Mouse (Mus musculus): ENCODE results near the gene Ppp3r1. TPM values are rescaled to one million over a fixed set of nuclear protein-coding genes. Genes with fewer than 3 reads are reported as not detected.

Ppp3r1 gene
- total and polyA plus RNA-seq, 3 experiments, result 31.8 to 128 (median 116) TPM

GRCm38 (mm10) chr11:17172300-17172699 lies 13.2 kb downstream of the Ppp3r1 start:
- Histone ChIP-seq H3K4me1 (ENCODE audit: control insufficient read depth in 1 of 2, insufficient read depth in 2 of 2) (peaks cover 10 to 61% of the 10 kb centered on the region in 2 experiments), H3K79me2 (replicated peaks; ENCODE audit: control insufficient read depth, extremely low read depth, insufficient read depth, poor library complexity, severe bottlenecking) (peaks cover 78% of the 10 kb centered on the region), H3K4me3 (replicated peaks in 1 of 3; ENCODE audit: low read depth in 2 of 3, low read length in 2 of 3, poor library complexity in 1 of 3) (no peak overlapping the region), H3K9me3 (replicated peaks; ENCODE audit: low read length) (peaks cover 9% of the 10 kb centered on the region), H3K27me3 (replicated peaks) (no peaks in the 10 kb centered on the region), H3K27ac (ENCODE audit: insufficient read depth, low read depth) (peak overlapping the region; percentile 0; the same call in 1 of the 2 replicates), H3K9ac (ENCODE audit: insufficient read depth, low read depth) (no peak overlapping the region), H3K4me2 (ENCODE audit: insufficient read depth, low read depth, poor library complexity, severe bottlenecking) (no peak overlapping the region), H3K36me3 (replicated peaks in 1 of 2; ENCODE audit: control insufficient read depth in 1 of 2, insufficient read depth in 1 of 2, low read length in 1 of 2) (peaks cover 0 to 22% of the 10 kb centered on the region in 2 experiments)
- dilution Hi-C loops (cut with MboI; ENCODE audit: extremely low pct_ligation_motif_present, extremely low pct_unique_long_range_greater_than_20kb, low sequenced_read_pairs) (no loop called here), in situ Hi-C loops (cut with MboI; ENCODE audit: low pct_ligation_motif_present, low pct_unique_long_range_greater_than_20kb, low sequenced_read_pairs) (no loop called here)
- TF ChIP-seq ETS1 (conservative IDR thresholded peaks at IDR 0.05; ENCODE audit: low read depth, low read length) (no peak), MAZ (IDR thresholded peaks at IDR 0.05; ENCODE audit: low read depth, low read length) (no peak), ZC3H11A (IDR thresholded peaks at IDR 0.05; ENCODE audit: low read depth, low read length) (no peak), TCF12 (IDR thresholded peaks at IDR 0.05; ENCODE audit: low read depth, low read length) (no peak), CTCF (conservative IDR thresholded peaks at IDR 0.05 in 1 of 2, IDR thresholded peaks at IDR 0.05 in 1 of 2; ENCODE audit: low read depth in 2 of 2, low read length in 2 of 2) (no peak), BHLHE40 (IDR thresholded peaks at IDR 0.05; ENCODE audit: low read depth, low read length) (no peak), POLR2AphosphoS2 (IDR thresholded peaks at IDR 0.05; ENCODE audit: low read depth, low read length) (no peak), EP300 (IDR thresholded peaks at IDR 0.05; ENCODE audit: low read length) (no peak; the same call in 1 of the 2 replicates), MAFK (IDR thresholded peaks at IDR 0.05; ENCODE audit: insufficient replicate concordance, low read length) (no peak), JUND (conservative IDR thresholded peaks at IDR 0.05; ENCODE audit: low read depth, low read length) (no peak)
- peak; percentile 29 for DNase-seq (ENCODE audit: extremely low read depth)

- in situ Hi-C loops (cut with MboI; ENCODE audit: low pct_ligation_motif_present, low pct_unique_long_range_greater_than_20kb, low sequenced_read_pairs) (no loop called here), dilution Hi-C loops (cut with MboI; ENCODE audit: extremely low pct_ligation_motif_present, extremely low pct_unique_long_range_greater_than_20kb, low sequenced_read_pairs) (no loop called here)
- Histone ChIP-seq H3K27ac (ENCODE audit: insufficient read depth, low read depth) (no peak overlapping the region), H3K36me3 (replicated peaks in 1 of 2; ENCODE audit: control insufficient read depth in 1 of 2, insufficient read depth in 1 of 2, low read length in 1 of 2) (peaks cover 0 to 23% of the 10 kb centered on the region in 2 experiments), H3K4me3 (replicated peaks in 1 of 3; ENCODE audit: low read depth in 2 of 3, low read length in 2 of 3, poor library complexity in 1 of 3) (no peak overlapping the region), H3K9ac (ENCODE audit: insufficient read depth, low read depth) (no peak overlapping the region), H3K4me1 (ENCODE audit: control insufficient read depth in 1 of 2, insufficient read depth in 2 of 2) (peaks cover 7 to 53% of the 10 kb centered on the region in 2 experiments), H3K79me2 (replicated peaks; ENCODE audit: control insufficient read depth, extremely low read depth, insufficient read depth, poor library complexity, severe bottlenecking) (peaks cover 66% of the 10 kb centered on the region), H3K4me2 (ENCODE audit: insufficient read depth, low read depth, poor library complexity, severe bottlenecking) (no peak overlapping the region), H3K27me3 (replicated peaks) (no peaks in the 10 kb centered on the region), H3K9me3 (replicated peaks; ENCODE audit: low read length) (peaks cover 9% of the 10 kb centered on the region)
- TF ChIP-seq JUND (conservative IDR thresholded peaks at IDR 0.05; ENCODE audit: low read depth, low read length), result peak; percentile 81
- TF ChIP-seq HCFC1 (IDR thresholded peaks at IDR 0.05; ENCODE audit: low read depth, low read length), result no peak
- no peak for TF ChIP-seq USF1 (IDR thresholded peaks at IDR 0.05; ENCODE audit: low read depth, low read length)
- TF ChIP-seq JUN (IDR thresholded peaks at IDR 0.05; ENCODE audit: insufficient read depth, low read depth, low read length), result peak; percentile 54
- no peak for TF ChIP-seq E2F4 (IDR thresholded peaks at IDR 0.05; ENCODE audit: insufficient replicate concordance, low read depth, low read length)
- TF ChIP-seq ETS1 (conservative IDR thresholded peaks at IDR 0.05; ENCODE audit: low read depth, low read length), result 0 out of 2 replicates have a peak, but pooled peaks have one; percentile 22
- TF ChIP-seq RCOR1 (conservative IDR thresholded peaks at IDR 0.05; ENCODE audit: low read depth, low read length), result no peak
- TF ChIP-seq SIN3A (IDR thresholded peaks at IDR 0.05; ENCODE audit: low read length), result no peak
- peak; percentile 46 for TF ChIP-seq EP300 (IDR thresholded peaks at IDR 0.05; ENCODE audit: low read length)
- TF ChIP-seq ELF1 (IDR thresholded peaks at IDR 0.05; ENCODE audit: low read depth, low read length), result no peak
- TF ChIP-seq BHLHE40 (IDR thresholded peaks at IDR 0.05; ENCODE audit: low read depth, low read length), result no peak
- no peak for TF ChIP-seq ZNF384 (IDR thresholded peaks at IDR 0.05; ENCODE audit: low read depth, low read length)
- no peak for TF ChIP-seq KAT2A (IDR thresholded peaks at IDR 0.05; ENCODE audit: insufficient replicate concordance, low read length)
- TF ChIP-seq MAX (IDR thresholded peaks at IDR 0.05; ENCODE audit: low read length), result no peak
- TF ChIP-seq MYC (IDR thresholded peaks at IDR 0.05; ENCODE audit: low read depth, low read length), result no peak
- TF ChIP-seq CHD2 (IDR thresholded peaks at IDR 0.05; ENCODE audit: low read length), result no peak
- TF ChIP-seq TBP (conservative IDR thresholded peaks at IDR 0.05; ENCODE audit: low read depth, low read length), result no peak
- TF ChIP-seq MXI1 (IDR thresholded peaks at IDR 0.05; ENCODE audit: low read depth, low read length), result no peak
- no peak for TF ChIP-seq SMC3 (IDR thresholded peaks at IDR 0.05; ENCODE audit: low read depth, low read length)
- TF ChIP-seq RAD21 (IDR thresholded peaks at IDR 0.05; ENCODE audit: low read depth, low read length), result no peak
- no peak for TF ChIP-seq MAFK (IDR thresholded peaks at IDR 0.05; ENCODE audit: insufficient replicate concordance, low read length)
- DNase-seq (ENCODE audit: extremely low read depth), result peak; percentile 47
Measured at GRCm38 (mm10) chr11:17176638-17177037, 17.6 kb downstream of the Ppp3r1 start.
